Mouse (Mus musculus) liver, embryonic 16.5 days (tissue): ENCODE measurements around the gene Prph. TPM values are rescaled to one million over a fixed set of nuclear protein-coding genes. Genes with fewer than 3 reads are reported as not detected.

Experiments used
- ATAC-seq: fragments of 200-750 bp; cut with Nextera tagmentation; 2 replicates; pipeline ENCODE4 v1.8.0; 2017; ENCODE audit warnings: low read depth, mild to moderate bottlenecking, moderate number of reproducible peaks, moderate library complexity
- H3K27ac ChIP-seq: fragments of 300-500 bp; sonication (generic); 2 replicates; pipeline ENCODE4 v1.5.1; 2014; ENCODE audit warnings: mild to moderate bottlenecking, low read length
- H3K27me3 ChIP-seq: fragments of 300-500 bp; sonication (generic); 2 replicates; pipeline ENCODE4 v1.6.1; 2014; ENCODE audit warnings: low read depth, low read length, mixed read lengths; ENCODE audit not compliant: control insufficient read depth, insufficient read depth
- H3K36me3 ChIP-seq: fragments of 300-500 bp; sonication (generic); 2 replicates; pipeline ENCODE4 v1.6.1; 2014; ENCODE audit warnings: mild to moderate bottlenecking; ENCODE audit not compliant: control insufficient read depth, insufficient read depth
- H3K4me1 ChIP-seq: fragments of 300-500 bp; sonication (generic); 2 replicates; pipeline ENCODE4 v1.6.1; 2014; ENCODE audit warnings: low read depth, low read length, mixed read lengths; ENCODE audit not compliant: control insufficient read depth
- H3K4me2 ChIP-seq: fragments of 300-500 bp; sonication (generic); 2 replicates; pipeline ENCODE4 v1.6.1; 2014; ENCODE audit warnings: low read depth, low read length, mixed read lengths
- H3K4me3 ChIP-seq: fragments of 300-500 bp; sonication (generic); 2 replicates; pipeline ENCODE4 v1.5.1; 2014; ENCODE audit warnings: low read depth, mild to moderate bottlenecking, low read length
- H3K9ac ChIP-seq: fragments of 300-500 bp; sonication (generic); 2 replicates; pipeline ENCODE4 v1.6.1; 2014; ENCODE audit warnings: low read depth, low read length
- H3K9me3 ChIP-seq: fragments of 300-500 bp; sonication (generic); replicated peaks from 2 replicates; pipeline ENCODE4 v1.6.1; 2016; ENCODE audit warnings: low read length; ENCODE audit not compliant: control insufficient read depth
- WGBS: fragments of 180-500 bp; shearing (Covaris S2); extraction: QIAGEN DNeasy Blood & Tissue Kit; methylation state at CpG from one replicate; pipeline ENCODE4 v1.1.7; 2014; ENCODE audit not compliant: insufficient replicate concordance; 5-methylcytosine and 5-hydroxymethylcytosine counted together
- polyA plus RNA-seq: library from polyadenylated mRNA; unstranded; fragments of >200 nt; fragmentation: Nextera tagmentation; extraction: Ambion mirVana; gene quantifications from 2 replicates; pipeline ENCODE4 v1.2.1, GENCODE M21; 2015

The Prph gene
- 0.86 and 1.1 TPM in 2 replicates for polyA plus RNA-seq

DNA sequence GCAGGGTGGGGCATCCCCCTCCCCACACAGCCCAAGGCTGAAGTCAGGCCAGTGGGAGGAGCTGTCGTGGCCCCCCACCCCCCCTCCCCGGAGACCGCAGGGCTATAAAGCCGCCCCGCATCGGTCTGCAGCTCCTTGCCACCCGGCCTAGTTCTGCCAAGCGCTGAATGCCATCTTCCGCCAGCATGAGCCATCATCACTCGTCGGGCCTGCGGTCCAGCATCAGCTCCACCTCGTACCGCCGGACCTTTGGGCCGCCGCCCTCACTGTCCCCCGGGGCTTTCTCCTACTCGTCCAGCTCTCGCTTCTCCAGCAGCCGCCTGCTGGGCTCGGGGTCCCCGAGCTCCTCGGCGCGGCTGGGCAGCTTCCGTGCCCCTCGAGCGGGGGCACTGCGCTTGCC is at the start of gene Prph:
TSS of gene Prph (plus strand) at position 135 of the 400 bp plus-strand sequence.
- H3K4me2 ChIP-seq = peak within 1 kb of the TSS; percentile 43
- ATAC-seq = no peak
- H3K4me3 ChIP-seq = peak within 1 kb of the TSS; percentile 24
- H3K4me1 ChIP-seq = peaks cover 6% of the 10 kb centered on the region
- H3K27ac ChIP-seq = no peak within 1 kb of the TSS
- H3K9ac ChIP-seq = no peak within 1 kb of the TSS
- H3K36me3 ChIP-seq = no peaks in the 10 kb centered on the region
- 4% methylated on average over 29 of the region's 30 CpGs for WGBS
- no peaks in the 10 kb centered on the region for H3K9me3 ChIP-seq
- peaks cover 65% of the 10 kb centered on the region for H3K27me3 ChIP-seq

DNA sequence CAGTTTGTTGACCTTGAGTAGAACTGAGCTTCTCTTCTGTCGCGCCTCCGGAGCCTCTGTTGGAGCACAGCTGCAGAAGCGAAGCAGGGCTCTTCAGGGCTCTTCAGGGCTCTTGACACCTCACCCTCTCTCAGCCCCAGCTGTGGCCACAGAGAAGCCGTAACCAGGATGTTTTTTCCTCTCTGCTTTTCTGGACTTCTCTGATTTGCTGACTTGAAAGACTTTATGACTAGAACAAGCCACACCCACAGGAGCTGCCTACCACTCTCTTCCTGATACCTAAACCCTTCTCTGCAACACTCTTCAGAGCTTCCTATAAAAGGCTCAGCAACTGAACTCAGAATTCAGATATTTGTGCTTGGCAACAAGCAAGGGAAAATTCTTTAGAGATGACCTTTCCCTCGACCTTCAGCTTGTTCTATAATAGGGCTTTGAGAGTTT is 46.2 kb upstream of the Prph start:
- Histone ChIP-seq H3K27ac (no peak overlapping the region), H3K4me2 (no peak overlapping the region), H3K27me3 (no peaks in the 10 kb centered on the region), H3K9ac (no peak overlapping the region), H3K4me3 (no peak overlapping the region), H3K9me3 (no peaks in the 10 kb centered on the region), H3K4me1 (no peaks in the 10 kb centered on the region), H3K36me3 (no peaks in the 10 kb centered on the region)
- 19% methylated on average over 6 of the region's 6 CpGs for WGBS
- ATAC-seq = no peak

DNA sequence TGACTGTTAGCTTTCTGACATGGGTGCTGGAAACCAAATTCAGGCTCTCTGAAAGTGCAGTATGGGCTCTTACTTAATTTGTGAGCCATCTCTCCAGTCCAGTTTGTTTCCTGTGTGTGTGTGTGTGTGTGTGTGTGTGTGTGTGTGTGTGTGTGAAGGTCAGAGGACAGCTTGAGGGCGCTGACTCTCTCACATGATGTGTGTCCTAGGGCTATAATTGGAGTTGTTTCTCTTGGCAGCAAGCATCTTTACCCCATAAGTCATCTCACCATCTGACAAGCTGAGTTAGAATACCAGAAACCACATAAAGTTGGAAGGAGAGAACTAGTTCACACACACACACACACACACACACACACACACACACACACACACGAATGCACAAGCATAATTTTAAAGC is 44.1 kb upstream of the Prph start:
- H3K36me3 ChIP-seq = no peaks in the 10 kb centered on the region
- no peak overlapping the region for H3K4me2 ChIP-seq
- WGBS = 79% methylated on average over 2 of the region's 2 CpGs
- ATAC-seq = no peak
- H3K4me1 ChIP-seq = no peaks in the 10 kb centered on the region
- no peak overlapping the region for H3K9ac ChIP-seq
- H3K27me3 ChIP-seq = no peaks in the 10 kb centered on the region
- H3K9me3 ChIP-seq = no peaks in the 10 kb centered on the region
- no peak overlapping the region for H3K27ac ChIP-seq
- H3K4me3 ChIP-seq = no peak overlapping the region

DNA sequence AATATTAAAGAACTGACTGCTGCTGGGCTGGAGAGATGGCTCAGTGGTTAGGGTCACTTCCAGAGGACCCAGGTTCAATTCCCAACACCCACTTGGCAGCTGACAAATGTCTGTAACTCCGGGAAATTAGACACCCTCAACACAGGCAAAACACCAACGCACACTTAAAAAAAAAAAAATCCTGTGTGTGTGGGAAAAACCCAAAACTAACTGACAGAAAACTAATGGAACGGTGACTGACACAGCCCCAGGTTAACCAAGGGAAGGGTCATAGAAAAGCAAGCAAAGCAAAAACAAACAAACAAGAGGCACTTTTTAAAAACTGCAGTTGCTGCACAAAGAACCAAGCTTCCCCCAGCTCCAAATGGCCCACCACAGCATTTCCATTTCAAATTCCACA is 43.0 kb upstream of the Prph start:
- Histone ChIP-seq H3K9me3 (no peaks in the 10 kb centered on the region), H3K4me1 (no peaks in the 10 kb centered on the region), H3K4me3 (no peak overlapping the region), H3K36me3 (no peaks in the 10 kb centered on the region), H3K4me2 (no peak overlapping the region), H3K27ac (no peak overlapping the region), H3K9ac (no peak overlapping the region), H3K27me3 (no peaks in the 10 kb centered on the region)
- ATAC-seq = no peak
- WGBS = 55% methylated on average over 3 of the region's 3 CpGs

DNA sequence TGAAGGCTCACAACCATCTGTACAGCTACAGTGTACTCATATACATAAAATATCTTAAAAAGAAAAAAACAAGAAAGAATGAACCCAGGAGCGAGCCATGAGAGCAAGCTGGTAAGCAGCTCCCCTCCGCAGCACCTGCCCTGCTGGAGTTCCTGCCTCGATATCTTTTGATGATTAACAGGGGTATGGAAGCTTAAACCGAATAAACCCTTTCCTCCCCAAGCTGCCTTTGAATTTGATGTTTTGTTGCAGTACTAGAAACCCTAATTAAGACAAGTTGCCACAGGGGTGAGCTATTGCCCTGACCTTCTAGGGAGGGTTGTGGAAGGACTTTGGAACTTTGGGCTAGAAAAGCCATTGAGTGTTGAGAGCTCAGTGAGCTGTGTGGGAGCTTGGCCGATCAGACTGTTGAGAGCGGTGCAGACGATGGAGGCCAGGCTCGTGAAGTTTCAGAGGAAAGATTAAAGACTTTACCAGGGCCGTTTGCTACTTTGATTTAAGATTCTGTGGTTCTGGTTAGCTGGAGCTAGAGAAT is 40.4 kb upstream of the Prph start:
- no peaks in the 10 kb centered on the region for H3K36me3 ChIP-seq
- no peaks in the 10 kb centered on the region; the same call in 1 of the 2 replicates for H3K4me1 ChIP-seq
- WGBS = 47% methylated on average over 9 of the region's 9 CpGs
- H3K4me3 ChIP-seq = no peak overlapping the region
- no peak overlapping the region for H3K4me2 ChIP-seq
- H3K27ac ChIP-seq = no peak overlapping the region
- H3K9ac ChIP-seq = no peak overlapping the region
- H3K27me3 ChIP-seq = no peaks in the 10 kb centered on the region
- H3K9me3 ChIP-seq = no peaks in the 10 kb centered on the region
- ATAC-seq = peak; percentile 54; the same call in 1 of the 2 replicates

DNA sequence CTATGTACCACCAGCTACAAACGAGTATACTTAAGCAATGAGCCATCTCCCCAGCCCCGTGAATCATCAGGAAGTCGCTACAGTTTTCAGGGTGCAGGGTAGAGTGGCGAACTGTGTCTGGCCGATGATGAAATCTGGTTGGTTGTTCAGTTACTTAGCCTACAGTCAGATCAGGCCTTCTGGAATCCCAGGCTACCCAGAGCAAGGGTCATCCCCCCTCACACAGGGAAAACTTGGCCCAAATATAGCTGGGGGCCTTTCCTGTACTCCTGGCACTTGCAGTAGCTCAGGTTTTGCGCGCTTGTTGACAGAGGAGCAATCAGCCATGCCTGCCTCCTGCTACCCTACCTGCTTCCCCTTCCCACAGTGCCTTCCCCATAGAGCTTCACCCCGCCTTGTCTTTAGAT is 37.6 kb upstream of the Prph start:
- WGBS = 48% methylated on average over 8 of the region's 8 CpGs
- Histone ChIP-seq H3K9ac (no peak overlapping the region), H3K27me3 (no peaks in the 10 kb centered on the region), H3K36me3 (no peaks in the 10 kb centered on the region), H3K4me1 (no peaks in the 10 kb centered on the region; the same call in 1 of the 2 replicates), H3K9me3 (no peaks in the 10 kb centered on the region; the same call in 1 of the 2 replicates), H3K27ac (peak overlapping the region; percentile 19; the same call in 1 of the 2 replicates), H3K4me3 (no peak overlapping the region), H3K4me2 (no peak overlapping the region)
- peak; percentile 65 for ATAC-seq

DNA sequence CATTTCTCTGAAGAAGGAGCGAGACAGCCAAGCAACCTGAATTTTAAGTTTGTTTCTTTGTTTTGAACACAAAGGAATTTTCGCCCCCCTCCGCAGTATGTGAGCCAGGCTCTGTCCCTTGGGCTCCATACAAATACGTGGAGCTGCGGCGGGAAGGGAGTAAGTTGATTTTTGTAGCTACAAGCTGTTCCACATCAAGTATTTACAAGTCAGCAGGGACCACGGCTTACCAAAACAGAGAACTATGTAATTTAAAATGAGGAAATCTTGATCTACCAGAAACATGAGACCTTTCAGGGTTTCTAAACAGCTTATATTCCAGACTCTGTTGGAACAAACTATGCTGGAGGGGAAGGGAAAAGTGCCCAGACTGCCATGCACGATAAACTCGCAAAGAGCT is 37.0 kb upstream of the Prph start:
- Histone ChIP-seq H3K9me3 (no peaks in the 10 kb centered on the region; the same call in 1 of the 2 replicates), H3K27ac (no peak overlapping the region; the same call in 1 of the 2 replicates), H3K27me3 (no peaks in the 10 kb centered on the region), H3K4me3 (no peak overlapping the region), H3K4me1 (no peaks in the 10 kb centered on the region; the same call in 1 of the 2 replicates), H3K9ac (no peak overlapping the region), H3K36me3 (no peaks in the 10 kb centered on the region), H3K4me2 (no peak overlapping the region)
- ATAC-seq = no peak
- 75% methylated on average over 9 of the region's 9 CpGs for WGBS

DNA sequence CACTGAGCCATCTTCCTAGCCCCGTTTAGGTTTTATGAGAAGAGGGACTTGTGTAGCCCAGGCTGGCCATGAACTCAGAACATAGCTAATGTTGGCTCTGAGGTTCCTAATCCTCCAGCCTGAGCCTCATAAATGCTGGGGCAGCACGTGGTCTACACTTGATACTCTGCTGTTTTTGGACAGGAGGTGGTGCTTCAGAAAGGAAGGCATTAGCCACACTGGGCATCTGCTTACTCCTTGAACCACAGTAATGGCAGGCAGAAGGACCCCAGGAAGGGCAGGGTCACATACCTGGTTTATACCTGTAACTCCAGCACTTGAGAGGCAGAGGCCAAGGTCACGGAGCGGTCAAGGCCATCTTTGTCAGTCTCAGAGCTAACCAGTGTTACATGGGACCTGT is 36.3 kb upstream of the Prph start:
- Histone ChIP-seq H3K9ac (no peak overlapping the region), H3K27me3 (no peaks in the 10 kb centered on the region), H3K27ac (no peak overlapping the region), H3K36me3 (no peaks in the 10 kb centered on the region), H3K9me3 (no peaks in the 10 kb centered on the region; the same call in 1 of the 2 replicates), H3K4me1 (no peaks in the 10 kb centered on the region; the same call in 1 of the 2 replicates), H3K4me2 (no peak overlapping the region), H3K4me3 (no peak overlapping the region)
- 69% methylated on average over 4 of the region's 4 CpGs for WGBS
- no peak for ATAC-seq

DNA sequence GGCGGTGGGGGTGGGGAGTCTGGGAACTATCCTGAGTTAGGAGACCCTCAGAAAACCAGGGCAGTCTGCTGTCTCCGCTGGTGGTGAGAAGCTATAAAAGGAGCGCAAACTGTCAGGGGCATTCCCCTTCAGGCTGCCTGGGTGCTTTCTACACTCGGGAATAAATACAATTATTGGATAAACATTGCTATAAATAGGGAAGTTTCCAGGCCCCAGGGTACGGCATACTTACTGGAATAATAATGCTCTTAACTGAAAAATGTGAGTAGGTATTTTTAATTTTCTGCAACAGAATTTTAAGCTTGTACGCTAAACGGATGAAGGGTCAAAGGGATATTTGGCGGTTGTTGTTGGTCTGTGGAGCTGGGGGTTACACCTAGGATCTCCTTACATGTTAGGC is 35.5 kb upstream of the Prph start:
- 59% methylated on average over 8 of the region's 8 CpGs for WGBS
- H3K27ac ChIP-seq = no peak overlapping the region
- no peak for ATAC-seq

More for the DNA sequence above, 35.5 kb upstream of the Prph start:
- H3K4me1 ChIP-seq = no peaks in the 10 kb centered on the region; the same call in 1 of the 2 replicates
- H3K27me3 ChIP-seq = no peaks in the 10 kb centered on the region
- no peaks in the 10 kb centered on the region; the same call in 1 of the 2 replicates for H3K9me3 ChIP-seq
- H3K36me3 ChIP-seq = no peaks in the 10 kb centered on the region
- no peak overlapping the region for H3K4me3 ChIP-seq
- no peak overlapping the region for H3K4me2 ChIP-seq
- H3K9ac ChIP-seq = no peak overlapping the region
